ENCODE assay signal across 25 mouse cellular contexts in the genomic region with DNA sequence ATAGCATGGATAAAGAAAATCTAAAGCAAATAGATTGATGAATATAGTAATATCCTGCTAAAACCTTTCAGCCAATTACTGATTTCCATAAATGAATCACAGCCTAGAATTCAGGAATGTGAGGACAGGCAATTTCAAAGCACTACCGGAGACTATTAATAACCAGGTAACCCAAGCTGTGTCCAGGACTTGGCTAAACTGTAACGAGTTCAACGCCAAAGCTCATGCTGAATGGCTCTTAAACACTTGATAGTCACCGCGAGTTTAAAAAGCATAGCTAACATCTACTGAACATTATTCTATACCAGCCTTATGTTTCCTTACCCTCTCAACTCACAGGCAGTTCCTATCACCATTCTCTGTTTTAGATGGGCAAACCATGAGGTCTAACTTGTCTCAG.
DNase-seq lines count a peak whose midpoint lies in the region; ATAC-seq and TF ChIP-seq lines count a peak whose summit lies in the region.
"Had no signal": no experiment of that assay in that cellular context is flagged by ENCODE, and none has a peak within 500 bp of the region (broad histone marks: within the 10 kb centered on the region; RNA-seq: fewer than 3 reads in every experiment).

No protein-coding gene starts in this region.

- WGBS in kidney, adult 2 months, result 37% methylated on average over 5 of the region's 5 CpGs
- whole genome bisulfite sequencing in kidney, embryonic 15.5 days, result 54% methylated on average over 5 of the region's 5 CpGs
- WGBS in liver, embryonic 12.5 days (ENCODE audit: insufficient replicate concordance), result 76% methylated on average over 5 of the region's 5 CpGs

- H3K4me2 ChIP-seq in kidney, embryonic 15.5 days, result no peak overlapping the region
- no peak overlapping the region for H3K4me2 ChIP-seq in liver, embryonic 12.5 days
- H3K4me2 ChIP-seq: embryonic facial prominence, embryonic 15.5 days; heart, embryonic 13.5 days; hindbrain, embryonic 13.5 days had no signal

- peaks cover 18% of the 10 kb centered on the region for H3K4me1 ChIP-seq in kidney, adult 2 months (ENCODE audit: control insufficient read depth, insufficient read depth, low read length)
- H3K4me1 ChIP-seq in kidney, embryonic 15.5 days, result peaks cover 29% of the 10 kb centered on the region
- peaks cover 13% of the 10 kb centered on the region; the same call in 1 of the 2 replicates for H3K4me1 ChIP-seq in liver, embryonic 12.5 days
- H3K4me1 ChIP-seq: embryonic facial prominence, embryonic 15.5 days had no signal

- peak overlapping the region; percentile 79 for H3K27ac ChIP-seq in kidney, adult 2 months (ENCODE audit: insufficient read depth, low read depth, low read length)
- peak overlapping the region; percentile 57 for H3K27ac ChIP-seq in kidney, embryonic 15.5 days
- H3K27ac ChIP-seq in liver, embryonic 12.5 days, result no peak overlapping the region
- H3K27ac ChIP-seq: embryonic facial prominence, embryonic 15.5 days; forebrain, embryonic 10.5 days; heart, embryonic 13.5 days; hindbrain, embryonic 13.5 days; hindbrain, postnatal 0 days had no signal

- no peaks in the 10 kb centered on the region for H3K9me3 ChIP-seq in kidney, embryonic 15.5 days (replicated peaks)
- H3K9me3 ChIP-seq in liver, embryonic 12.5 days (replicated peaks), result no peaks in the 10 kb centered on the region
- H3K9me3 ChIP-seq: embryonic facial prominence, embryonic 15.5 days; forebrain, embryonic 10.5 days; G1E; heart, embryonic 13.5 days; hindbrain, embryonic 13.5 days had no signal

- no peaks in the 10 kb centered on the region for H3K36me3 ChIP-seq in kidney, adult 2 months (ENCODE audit: control insufficient read depth, insufficient read depth, low read length)
- no peaks in the 10 kb centered on the region for H3K36me3 ChIP-seq in kidney, embryonic 15.5 days
- H3K36me3 ChIP-seq in liver, embryonic 12.5 days, result no peaks in the 10 kb centered on the region
- H3K36me3 ChIP-seq: embryonic facial prominence, embryonic 15.5 days; forebrain, embryonic 10.5 days; G1E; heart, embryonic 13.5 days; hindbrain, embryonic 13.5 days had no signal

- no peak for ATAC-seq in kidney, embryonic 15.5 days (replicated peaks; ENCODE audit: low FRiP score)
- ATAC-seq in liver, embryonic 12.5 days, result no peak
- ATAC-seq: CD4-positive, CD25-positive, alpha-beta regulatory T cell, adult 4 months; forebrain, embryonic 14.5 days; hindbrain, postnatal 0 days had no signal

- H3K9ac ChIP-seq in kidney, embryonic 15.5 days, result no peak overlapping the region
- no peak overlapping the region for H3K9ac ChIP-seq in liver, embryonic 12.5 days
- H3K9ac ChIP-seq: embryonic facial prominence, embryonic 15.5 days; heart, embryonic 13.5 days; hindbrain, embryonic 13.5 days had no signal

- no peak overlapping the region for H3K4me3 ChIP-seq in kidney, adult 2 months (ENCODE audit: insufficient read depth, low read depth, low read length)
- H3K4me3 ChIP-seq in kidney, embryonic 15.5 days (replicated peaks), result no peak overlapping the region
- H3K4me3 ChIP-seq in liver, embryonic 12.5 days, result no peak overlapping the region
- H3K4me3 ChIP-seq: embryonic facial prominence, embryonic 15.5 days; erythroblast, embryonic 14.5 days; forebrain, embryonic 10.5 days; heart, embryonic 13.5 days; hindbrain, embryonic 13.5 days had no signal

- TF ChIP-seq CTCF in kidney, adult 2 months (conservative IDR thresholded peaks at IDR 0.05; ENCODE audit: insufficient read depth, insufficient read length, low read depth, low read length), result no peak

- no peaks in the 10 kb centered on the region for H3K27me3 ChIP-seq in kidney, adult 2 months (replicated peaks; ENCODE audit: control insufficient read depth, insufficient read depth, low read length)
- H3K27me3 ChIP-seq in kidney, embryonic 15.5 days, result no peaks in the 10 kb centered on the region
- H3K27me3 ChIP-seq in liver, embryonic 12.5 days (replicated peaks), result no peaks in the 10 kb centered on the region
- H3K27me3 ChIP-seq: embryonic facial prominence, embryonic 15.5 days; heart, embryonic 13.5 days; hindbrain, embryonic 13.5 days had no signal

- no peak for TF ChIP-seq POLR2A in kidney, adult 2 months (IDR thresholded peaks at IDR 0.05; ENCODE audit: low read depth, low read length)

- peak; percentile 54 for DNase-seq in gastrocnemius, adult 18-20 months (ENCODE audit: low spot score)
- no peak for DNase-seq in gastrocnemius, postnatal 25 days
- peak; percentile 82 for DNase-seq in kidney, adult 2 months
- no peak for DNase-seq in kidney, postnatal 4 days
- peak; percentile 38 for DNase-seq in skeletal muscle tissue, adult 2 months (ENCODE audit: low read depth, low spot score)
- DNase-seq: adrenal gland, adult 8-10 months; adrenal gland, postnatal 36 days; B cell, adult 2 months; cerebellum, adult 11 months; cerebellum, adult 8-10 months; cerebellum, postnatal 14 days; embryo, embryonic 11 days; gastrocnemius, postnatal 10 days; heart, postnatal 36 days had no signal

Comparison
In these comparisons a context has a peak if more than half of its experiments do, and no peak if none do; other contexts are left out.
1. DNase-seq: peak in gastrocnemius, adult 18-20 months (single experiment), kidney, adult 2 months (single experiment) and skeletal muscle tissue, adult 2 months (single experiment); none in gastrocnemius, postnatal 25 days (single experiment) and kidney, postnatal 4 days (0 of 2).